Mouse (Mus musculus) kidney, adult 18-20 months (tissue): ENCODE data around the gene Rflna.

Experiments
- DNase-seq: peaks from one replicate; pipeline ENCODE4 v3.0.0; 2021

Gene Rflna

GRCm38 (mm10) chr5:125002969-125003872, at the start of gene Rflna:
Gene Rflna (plus strand): TSS chr5:125003221.
- peak; percentile 64 for DNase-seq

DNA sequence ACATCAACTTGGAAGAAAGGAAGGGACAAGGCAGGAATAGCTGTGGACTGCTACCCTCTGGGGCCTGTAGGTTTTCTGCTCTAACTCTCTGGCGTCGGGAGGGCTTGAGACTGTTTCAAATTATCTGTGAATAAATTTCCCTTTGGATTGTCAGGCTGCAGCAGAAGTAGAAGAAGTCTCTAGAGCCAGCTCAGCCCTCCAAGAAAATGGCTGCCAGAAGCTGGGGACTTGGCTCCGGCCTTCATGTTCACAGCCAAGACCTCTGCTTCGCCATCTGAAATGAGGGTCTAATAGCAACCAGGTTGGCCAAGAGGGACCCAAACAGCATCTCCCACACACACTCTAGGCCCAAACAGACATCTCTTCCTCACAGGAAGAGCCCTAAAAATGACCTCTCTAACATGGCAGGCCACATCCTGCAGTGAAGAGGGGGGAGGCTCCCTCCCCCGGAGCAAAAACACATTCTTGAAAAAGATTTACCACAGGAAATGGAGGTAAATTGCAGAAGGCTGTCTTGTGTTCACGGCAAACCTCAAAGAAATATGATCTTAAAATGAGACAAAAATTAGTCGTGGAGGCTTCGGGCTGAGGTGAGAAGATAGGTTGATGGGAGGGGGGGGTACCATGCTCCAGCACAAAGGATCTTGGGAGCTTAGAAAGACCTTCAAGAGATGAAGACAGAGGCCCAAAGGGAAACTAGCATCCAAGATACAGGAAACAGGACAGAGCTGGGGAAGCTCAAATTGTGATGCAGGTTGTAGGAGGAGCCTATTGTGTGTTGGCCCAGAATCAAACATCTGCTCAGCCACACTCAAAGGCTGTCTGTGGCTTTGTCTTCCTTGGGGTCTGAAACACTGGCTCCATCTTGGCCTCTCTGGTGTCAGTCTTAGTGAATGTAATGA, 48.4 kb upstream of the Rflna start:
- DNase-seq = peak; percentile 18

DNA sequence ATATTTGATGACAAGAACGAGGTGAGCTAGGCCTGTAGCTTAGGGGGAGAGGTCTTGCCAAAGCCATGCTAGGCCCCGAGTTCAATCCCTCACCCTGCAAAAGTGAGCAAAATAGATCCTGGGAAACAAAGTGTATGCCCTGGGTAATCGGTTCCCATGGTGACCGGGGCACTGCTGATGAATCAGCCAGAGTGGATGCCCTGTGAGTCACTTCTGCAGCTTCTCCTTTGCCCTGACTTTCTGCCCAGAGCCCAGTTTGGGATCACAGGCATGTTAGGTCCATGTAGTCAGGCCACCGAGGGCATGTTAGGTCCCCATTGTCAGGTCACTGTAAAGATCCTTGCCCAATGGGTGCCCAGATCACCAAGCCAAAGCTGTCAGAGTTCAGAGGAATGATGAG, 45.5 kb upstream of the Rflna start:
- no peak for DNase-seq

GRCm38 (mm10) chr5:124959099-124959498, 43.9 kb upstream of the Rflna start:
- no peak for DNase-seq

- DNase-seq = peak; percentile 70
Observed at GRCm38 (mm10) chr5:124960131-124960901, 42.7 kb upstream of the Rflna start.

DNA sequence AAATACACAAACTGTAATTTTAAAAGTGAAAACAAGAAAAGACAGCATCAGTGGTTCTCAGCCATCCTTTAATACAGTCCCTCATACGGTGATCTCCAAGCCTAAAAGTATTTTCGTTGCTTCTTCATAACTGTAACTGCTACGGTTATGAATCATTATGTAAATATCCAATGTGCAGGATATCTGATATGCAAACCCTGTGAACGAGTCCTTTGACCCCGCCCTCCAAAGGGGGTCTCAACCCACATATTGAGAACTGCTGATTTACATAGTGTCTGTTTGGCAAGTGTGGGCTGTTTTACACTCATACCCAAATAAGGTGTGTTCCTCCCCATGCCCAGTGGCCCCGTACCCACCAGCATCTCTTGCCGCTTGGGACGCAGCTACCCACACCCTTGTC, 41.6 kb upstream of the Rflna start:
- DNase-seq = no peak

DNA sequence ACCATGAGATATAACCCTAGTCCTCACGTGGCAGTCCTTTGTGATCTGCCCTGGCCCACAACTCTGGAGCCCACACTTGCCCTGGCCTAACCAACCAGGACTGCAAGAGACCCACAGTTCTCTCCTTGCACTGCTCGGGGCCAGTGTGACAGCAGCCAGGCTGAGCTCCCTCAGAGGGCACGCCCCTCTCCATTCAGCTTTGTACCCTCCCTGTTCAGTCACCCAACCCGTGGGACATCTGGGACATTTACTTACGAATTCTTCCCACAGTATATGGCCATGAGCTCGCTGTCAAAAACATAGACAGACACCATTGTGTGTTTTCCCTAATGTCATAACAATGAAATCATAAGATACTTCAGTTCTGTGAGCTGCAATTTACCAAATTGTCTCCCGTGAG, 40.3 kb upstream of the Rflna start:
- DNase-seq = no peak

DNA sequence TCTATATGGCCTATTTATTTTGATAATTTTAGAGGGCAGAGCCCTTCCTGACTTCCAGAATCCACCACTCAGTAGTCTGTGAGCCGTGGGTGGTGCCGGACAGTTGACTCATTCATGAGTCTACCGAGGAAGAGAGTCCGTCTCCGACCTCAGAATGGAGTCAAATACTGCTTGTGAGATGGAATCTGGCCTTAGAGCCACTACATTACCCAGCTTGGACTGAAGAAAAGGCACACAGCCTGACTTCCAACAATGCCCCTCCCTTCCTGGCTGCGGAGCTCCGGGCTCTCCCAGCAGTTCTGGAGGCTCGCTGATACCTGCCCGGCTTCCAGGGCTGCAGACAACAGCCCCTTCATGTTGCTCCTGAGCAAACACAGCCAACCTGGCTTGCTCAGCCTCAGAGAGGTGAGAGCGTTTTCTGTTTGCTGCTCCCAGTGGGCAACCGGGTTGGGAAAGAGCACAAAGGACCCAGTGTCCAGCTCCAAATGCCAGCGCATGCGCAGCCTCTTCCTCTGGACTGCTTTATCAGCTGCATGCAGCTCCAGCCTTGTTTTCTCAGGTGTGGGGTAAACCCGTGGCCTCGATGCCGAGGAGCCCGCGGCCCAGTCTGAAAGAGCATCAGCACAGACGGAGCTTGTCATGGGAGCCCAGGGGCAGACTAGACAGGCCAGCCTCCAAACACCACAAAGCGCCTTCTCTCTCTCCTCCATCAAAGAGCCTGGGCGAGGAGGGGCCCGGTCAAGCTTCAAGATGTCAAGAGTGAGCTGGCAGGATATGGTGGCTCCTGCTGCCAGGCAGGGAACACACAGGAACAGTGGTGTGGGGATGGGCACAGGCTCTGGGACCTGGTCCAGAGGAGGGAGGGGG, 39.0 kb upstream of the Rflna start:
- DNase-seq = peak; percentile 41

GRCm38 (mm10) chr5:124966622-124967332, 36.2 kb upstream of the Rflna start:
- DNase-seq = no peak

GRCm38 (mm10) chr5:124969790-124970189, 33.2 kb upstream of the Rflna start:
- DNase-seq = no peak

- no peak for DNase-seq
Observed at GRCm38 (mm10) chr5:124986222-124986621, 16.8 kb upstream of the Rflna start.

- peak; percentile 21 for DNase-seq
Observed at GRCm38 (mm10) chr5:124986656-124987055, 16.4 kb upstream of the Rflna start.

DNA sequence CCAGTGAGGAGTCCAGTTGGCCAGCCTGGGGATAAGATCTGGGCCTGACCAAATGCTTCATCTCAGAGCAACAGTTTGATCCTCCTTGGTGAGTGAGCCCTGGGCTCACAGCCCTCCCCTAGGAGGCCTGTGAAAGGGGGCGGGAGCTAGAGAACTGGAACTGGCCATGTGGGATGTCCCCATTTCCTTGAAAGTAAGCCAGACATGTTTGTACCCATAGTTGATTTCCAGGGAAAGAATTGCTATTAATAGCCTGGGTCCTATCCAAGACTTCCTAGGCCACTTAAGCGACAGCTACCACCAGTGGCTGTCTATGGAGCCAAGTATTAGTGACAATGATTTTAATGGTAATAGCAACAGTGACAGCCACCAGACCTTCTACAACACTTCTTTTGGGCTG, 13.3 kb upstream of the Rflna start:
- DNase-seq = no peak

GRCm38 (mm10) chr5:124992323-124992722, 10.7 kb upstream of the Rflna start:
- DNase-seq = no peak

GRCm38 (mm10) chr5:124992891-124993290, 10.1 kb upstream of the Rflna start:
- peak; percentile 53 for DNase-seq

DNA sequence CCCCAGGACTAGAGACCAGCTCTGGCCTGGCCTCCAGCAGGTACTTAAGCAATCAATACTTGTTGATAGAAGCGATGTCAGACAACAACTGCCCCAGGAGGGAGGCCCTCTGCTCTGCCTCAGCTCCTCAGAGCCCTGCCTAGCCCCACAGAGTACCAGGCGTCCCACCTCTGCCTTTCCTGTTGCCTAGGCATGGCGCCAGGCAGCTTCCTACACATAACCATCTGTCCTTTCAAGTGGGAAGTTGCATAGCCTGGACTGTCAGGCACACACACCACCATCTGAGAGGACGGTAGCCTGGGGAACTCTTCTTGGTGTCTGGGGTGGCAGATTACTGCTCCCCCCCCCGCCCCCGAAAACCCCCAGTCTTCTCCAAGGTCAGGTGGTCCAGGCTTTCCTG, 6.2 kb upstream of the Rflna start:
- DNase-seq = no peak

- no peak for DNase-seq
Observed at GRCm38 (mm10) chr5:124997913-124998312, 5.1 kb upstream of the Rflna start.

DNA sequence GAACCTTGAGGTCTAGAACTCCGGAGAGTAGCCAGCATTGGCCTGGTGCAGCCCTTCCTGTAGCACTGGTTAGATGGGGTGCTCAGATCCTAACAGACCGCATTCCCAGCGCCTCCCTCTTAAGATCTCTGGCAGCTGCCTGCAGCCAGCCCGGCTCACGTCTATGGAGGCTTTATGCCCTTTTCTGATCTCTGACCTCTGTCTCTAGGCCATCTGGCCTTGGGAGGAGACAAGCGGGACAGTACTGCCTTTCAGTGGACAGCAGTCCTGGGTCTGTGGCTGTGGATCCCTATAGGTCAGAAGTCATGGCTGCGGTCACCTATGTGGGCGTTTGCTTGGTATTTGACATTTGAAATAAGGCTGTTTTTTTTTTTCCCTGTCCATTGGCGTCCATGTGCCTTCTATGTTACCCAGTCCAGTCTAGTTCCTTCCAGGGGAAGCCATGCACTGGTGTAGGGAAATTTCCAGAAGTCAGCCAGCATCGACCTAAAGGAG, 2.2 kb upstream of the Rflna start:
- DNase-seq = no peak

DNA sequence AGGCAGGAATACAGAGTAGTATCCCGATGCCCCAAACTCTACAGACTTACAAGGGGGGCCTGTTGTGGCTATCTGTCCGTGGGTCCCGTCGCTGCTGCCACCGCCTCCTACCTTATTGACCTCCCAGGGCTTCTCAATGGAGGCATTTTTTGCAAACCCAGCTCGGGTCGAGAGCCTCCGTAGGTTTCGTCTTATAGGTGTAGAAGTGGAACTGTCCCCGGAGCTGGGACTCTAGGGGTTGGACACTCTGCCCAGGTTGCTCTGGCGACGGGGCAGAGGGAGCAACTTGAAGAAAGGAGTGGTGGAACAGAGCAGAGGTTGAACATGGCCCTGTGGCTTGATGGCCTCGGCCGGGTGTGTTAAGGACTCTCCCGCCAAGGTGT, 843 bp downstream of the Rflna start:
- DNase-seq = no peak

- no peak for DNase-seq
Observed at GRCm38 (mm10) chr5:125005871-125006652, 3.0 kb downstream of the Rflna start.
